Mouse (Mus musculus) CH12.LX (cell line): ENCODE data around the gene Sfxn2. TPM values are rescaled to one million over a fixed set of nuclear protein-coding genes. Genes with fewer than 3 reads are reported as not detected.
A peak's percentile ranks its signal among the peaks of the same experiment; 100 is the strongest.

ENCODE experiments used
- DNase-seq: peaks from one replicate; pipeline ENCODE4 v3.0.0-alpha.2; 2013; ENCODE audit errors: extremely low read depth
- H3K27ac ChIP-seq: 2 replicates; pipeline ENCODE4 v1.5.1; 2012; ENCODE audit warnings: low read depth, mild to moderate bottlenecking, control low read depth, moderate library complexity; ENCODE audit not compliant: insufficient read depth
- H3K27me3 ChIP-seq: replicated peaks from 2 replicates; pipeline ENCODE3; 2012; ENCODE audit warnings: inconsistent platforms
- H3K36me3 ChIP-seq, 2 experiments: replicated peaks in 1 of 2; 2 replicates each; pipeline versions ENCODE3 to v1.6.1; 2012; ENCODE audit warnings: inconsistent platforms in 1 of 2, low read length in 1 of 2, mild to moderate bottlenecking in 1 of 2, mixed read lengths in 1 of 2, moderate library complexity in 1 of 2; ENCODE audit not compliant: control insufficient read depth in 1 of 2, insufficient read depth in 1 of 2
- H3K4me1 ChIP-seq, 2 experiments: 2 replicates each; pipeline ENCODE4 v1.6.1; 2012; ENCODE audit warnings: inconsistent platforms in 1 of 2, moderate library complexity in 1 of 2; ENCODE audit not compliant: insufficient read depth in 2 of 2, control insufficient read depth in 1 of 2
- H3K4me2 ChIP-seq: 2 replicates; pipeline ENCODE4 v1.6.1; 2012; ENCODE audit warnings: low read depth, mild to moderate bottlenecking, control low read depth; ENCODE audit not compliant: poor library complexity, insufficient read depth, severe bottlenecking
- H3K4me3 ChIP-seq, 3 experiments: fragments of 150-350 bp in 1 of 3; sonication (generic) in 1 of 3; replicated peaks in 1 of 3; 2 replicates each; pipeline versions ENCODE3 to v1.5.1; 2011 to 2012; ENCODE audit warnings: low read depth in 2 of 3, low read length in 2 of 3, mild to moderate bottlenecking in 2 of 3, moderate library complexity in 2 of 3, control low read depth in 1 of 3, improper control_type of control experiment in 1 of 3, inconsistent platforms in 1 of 3, mixed read lengths in 1 of 3; ENCODE audit not compliant: poor library complexity in 1 of 3
- H3K79me2 ChIP-seq: replicated peaks from 2 replicates; pipeline ENCODE4 v1.6.1; 2012; ENCODE audit warnings: mild to moderate bottlenecking, moderate library complexity; ENCODE audit not compliant: control insufficient read depth, poor library complexity, insufficient read depth, severe bottlenecking; ENCODE audit errors: extremely low read depth
- H3K9ac ChIP-seq: 2 replicates; pipeline ENCODE4 v1.6.1; 2012; ENCODE audit warnings: low read depth, mild to moderate bottlenecking, control low read depth, moderate library complexity; ENCODE audit not compliant: insufficient read depth
- H3K9me3 ChIP-seq: replicated peaks from 2 replicates; pipeline ENCODE3; 2012; ENCODE audit warnings: low read length, inconsistent platforms, mixed read lengths
- BHLHE40 ChIP-seq: IDR thresholded peaks from 2 replicates; pipeline ENCODE4 v1.6.1; 2011; ENCODE audit warnings: mild to moderate bottlenecking, low read depth, low read length, improper control_type of control experiment
- CHD1 ChIP-seq: IDR thresholded peaks from 2 replicates; pipeline ENCODE4 v1.6.1; 2012; ENCODE audit warnings: low read depth, low read length, improper control_type of control experiment, inconsistent platforms
- CHD2 ChIP-seq: IDR thresholded peaks from 2 replicates; pipeline ENCODE4 v1.6.1; 2011; ENCODE audit warnings: low read length, improper control_type of control experiment
- CTCF ChIP-seq, 2 experiments: IDR thresholded peaks in 1 of 2; conservative IDR thresholded peaks in 1 of 2; 2 replicates each; pipeline ENCODE4 v1.5.1; 2011 to 2012; ENCODE audit warnings: low read depth in 2 of 2, low read length in 2 of 2, improper control_type of control experiment in 1 of 2, inconsistent platforms in 1 of 2, mild to moderate bottlenecking in 1 of 2, moderate library complexity in 1 of 2
- E2F4 ChIP-seq: IDR thresholded peaks from 2 replicates; pipeline ENCODE4 v1.6.1; 2011; ENCODE audit warnings: low read depth, low read length, improper control_type of control experiment; ENCODE audit not compliant: insufficient replicate concordance
- ELF1 ChIP-seq: IDR thresholded peaks from 2 replicates; pipeline ENCODE4 v1.6.1; 2014; ENCODE audit warnings: low read depth, mild to moderate bottlenecking, inconsistent platforms, low read length, improper control_type of control experiment
- EP300 ChIP-seq: IDR thresholded peaks from 2 replicates; pipeline ENCODE4 v1.6.1; 2011; ENCODE audit warnings: low read length, improper control_type of control experiment
- ETS1 ChIP-seq: conservative IDR thresholded peaks from 2 replicates; pipeline ENCODE4 v1.6.1; 2012; ENCODE audit warnings: low read depth, mild to moderate bottlenecking, inconsistent platforms, low read length, improper control_type of control experiment, moderate library complexity
- GABPA ChIP-seq: IDR thresholded peaks from 2 replicates; pipeline ENCODE4 v1.6.1; 2012; ENCODE audit warnings: low read depth, low read length, improper control_type of control experiment, inconsistent platforms; ENCODE audit not compliant: insufficient replicate concordance
- HCFC1 ChIP-seq: IDR thresholded peaks from 2 replicates; pipeline ENCODE4 v1.6.1; 2012; ENCODE audit warnings: low read depth, mild to moderate bottlenecking, inconsistent platforms, low read length, improper control_type of control experiment
- IRF4 ChIP-seq: IDR thresholded peaks from 2 replicates; pipeline ENCODE4 v1.6.1; 2014; ENCODE audit warnings: low read depth, mild to moderate bottlenecking, inconsistent platforms, low read length, improper control_type of control experiment
- JUN ChIP-seq: IDR thresholded peaks from 2 replicates; pipeline ENCODE4 v1.6.1; 2011; ENCODE audit warnings: low read depth, mild to moderate bottlenecking, low read length, improper control_type of control experiment, moderate library complexity; ENCODE audit not compliant: insufficient read depth
- JUND ChIP-seq: conservative IDR thresholded peaks from 2 replicates; pipeline ENCODE4 v1.6.1; 2011; ENCODE audit warnings: low read depth, low read length, improper control_type of control experiment
- KAT2A ChIP-seq: IDR thresholded peaks from 2 replicates; pipeline ENCODE4 v1.6.1; 2012; ENCODE audit warnings: low read length, improper control_type of control experiment, inconsistent platforms; ENCODE audit not compliant: insufficient replicate concordance
- MAFK ChIP-seq: IDR thresholded peaks from 2 replicates; pipeline ENCODE4 v1.6.1; 2011; ENCODE audit warnings: low read length, improper control_type of control experiment; ENCODE audit not compliant: insufficient replicate concordance
- MAX ChIP-seq: IDR thresholded peaks from 2 replicates; pipeline ENCODE4 v1.6.1; 2011; ENCODE audit warnings: low read length, improper control_type of control experiment
- MAZ ChIP-seq: IDR thresholded peaks from 2 replicates; pipeline ENCODE4 v1.6.1; 2012; ENCODE audit warnings: low read depth, mild to moderate bottlenecking, inconsistent platforms, low read length, improper control_type of control experiment, moderate library complexity
- MEF2A ChIP-seq: IDR thresholded peaks from 2 replicates; pipeline ENCODE4 v1.6.1; 2014; ENCODE audit warnings: low read depth, mild to moderate bottlenecking, inconsistent platforms, low read length, improper control_type of control experiment, borderline replicate concordance
- MXI1 ChIP-seq: IDR thresholded peaks from 2 replicates; pipeline ENCODE4 v1.6.1; 2011; ENCODE audit warnings: mild to moderate bottlenecking, low read depth, low read length, improper control_type of control experiment
- MYC ChIP-seq: IDR thresholded peaks from 2 replicates; pipeline ENCODE4 v1.6.1; 2011; ENCODE audit warnings: low read depth, mild to moderate bottlenecking, improper control_type of control experiment, low read length
- NELFE ChIP-seq: IDR thresholded peaks from 2 replicates; pipeline ENCODE4 v1.6.1; 2011; ENCODE audit warnings: low read depth, low read length, improper control_type of control experiment
- NRF1 ChIP-seq: IDR thresholded peaks from 2 replicates; pipeline ENCODE4 v1.6.1; 2014; ENCODE audit warnings: low read depth, mild to moderate bottlenecking, inconsistent platforms, low read length, improper control_type of control experiment, moderate library complexity
- PAX5 ChIP-seq: IDR thresholded peaks from 2 replicates; pipeline ENCODE4 v1.6.1; 2012; ENCODE audit warnings: low read length, inconsistent platforms, mixed read lengths
- POLR2A ChIP-seq: IDR thresholded peaks from 2 replicates; pipeline ENCODE4 v1.6.1; 2011; ENCODE audit warnings: low read depth, mild to moderate bottlenecking, improper control_type of control experiment, low read length
- POLR2AphosphoS2 ChIP-seq: IDR thresholded peaks from 2 replicates; pipeline ENCODE4 v1.6.1; 2011; ENCODE audit warnings: low read depth, low read length, improper control_type of control experiment
- RAD21 ChIP-seq: IDR thresholded peaks from 2 replicates; pipeline ENCODE4 v1.6.1; 2011; ENCODE audit warnings: low read depth, mild to moderate bottlenecking, low read length, improper control_type of control experiment, moderate library complexity
- RCOR1 ChIP-seq: conservative IDR thresholded peaks from 2 replicates; pipeline ENCODE4 v1.6.1; 2012; ENCODE audit warnings: low read depth, mild to moderate bottlenecking, inconsistent platforms, low read length, improper control_type of control experiment
- SIN3A ChIP-seq: IDR thresholded peaks from 2 replicates; pipeline ENCODE4 v1.6.1; 2012; ENCODE audit warnings: low read length, improper control_type of control experiment, inconsistent platforms
- SMC3 ChIP-seq: IDR thresholded peaks from 2 replicates; pipeline ENCODE4 v1.6.1; 2011; ENCODE audit warnings: low read depth, low read length, improper control_type of control experiment
- TBP ChIP-seq: conservative IDR thresholded peaks from 2 replicates; pipeline ENCODE4 v1.6.1; 2011; ENCODE audit warnings: low read depth, low read length, improper control_type of control experiment
- TCF12 ChIP-seq: IDR thresholded peaks from 2 replicates; pipeline ENCODE4 v1.6.1; 2014; ENCODE audit warnings: low read depth, mild to moderate bottlenecking, inconsistent platforms, low read length, improper control_type of control experiment
- UBTF ChIP-seq: IDR thresholded peaks from 2 replicates; pipeline ENCODE4 v1.6.1; 2012; ENCODE audit warnings: low read depth, mild to moderate bottlenecking, inconsistent platforms, low read length, improper control_type of control experiment, moderate library complexity
- USF1 ChIP-seq: IDR thresholded peaks from 2 replicates; pipeline ENCODE4 v1.6.1; 2014; ENCODE audit warnings: low read depth, mild to moderate bottlenecking, inconsistent platforms, low read length, improper control_type of control experiment
- USF2 ChIP-seq: conservative IDR thresholded peaks from 2 replicates; pipeline ENCODE4 v1.6.1; 2011; ENCODE audit warnings: low read depth, low read length, improper control_type of control experiment
- ZC3H11A ChIP-seq: IDR thresholded peaks from 2 replicates; pipeline ENCODE4 v1.6.1; 2012; ENCODE audit warnings: low read depth, mild to moderate bottlenecking, inconsistent platforms, low read length, improper control_type of control experiment
- ZKSCAN1 ChIP-seq: IDR thresholded peaks from 2 replicates; pipeline ENCODE4 v1.6.1; 2012; ENCODE audit warnings: low read depth, inconsistent platforms, low read length, improper control_type of control experiment, borderline replicate concordance
- ZMIZ1 ChIP-seq: IDR thresholded peaks from 2 replicates; pipeline ENCODE4 v1.6.1; 2012; ENCODE audit warnings: low read depth, mild to moderate bottlenecking, inconsistent platforms, low read length, improper control_type of control experiment
- ZNF384 ChIP-seq: IDR thresholded peaks from 2 replicates; pipeline ENCODE4 v1.6.1; 2012; ENCODE audit warnings: low read depth, low read length, improper control_type of control experiment, inconsistent platforms
- dilution Hi-C: fragments of 300-500 bp; cut with MboI; formaldehyde crosslinking; loops from 2 replicates; pipeline ENCODE4 v1.14.3; 2020; ENCODE audit warnings: low sequenced_read_pairs; ENCODE audit not compliant: extremely low pct_unique_long_range_greater_than_20kb, extremely low pct_ligation_motif_present
- in situ Hi-C: fragments of 300-500 bp; cut with MboI; formaldehyde crosslinking; loops from 3 replicates; pipeline ENCODE4 v1.14.3; 2019; ENCODE audit warnings: low sequenced_read_pairs, low pct_ligation_motif_present, low pct_unique_long_range_greater_than_20kb, mixed read lengths
- polyA plus RNA-seq: library from polyadenylated mRNA; unstranded; fragments of >175 nt; gene quantifications from 2 replicates; pipeline ENCODE4 v1.2.1, GENCODE M21; 2012; ENCODE audit warnings: low read depth; ENCODE audit not compliant: insufficient read length
- total RNA-seq, 2 experiments: library from RNA; depleted of rRNA; stranded (reverse); fragments of 300-350 nt in 1 of 2; fragments of >200 nt in 1 of 2; gene quantifications; 2 replicates each; pipeline ENCODE4 v1.2.3; 2012 to 2014

The Sfxn2 gene
- total and polyA plus RNA-seq, 3 experiments: 5.9 to 11.1 (median 8.5) TPM

- peak within 1 kb of the TSS; percentile 90 to 96 (median 93) for H3K4me3 ChIP-seq
- peak; percentile 79 for TF ChIP-seq ZNF384
- peak; percentile 100 for TF ChIP-seq ELF1
- no peak for TF ChIP-seq USF2
- TF ChIP-seq IRF4: peak; percentile 77; the same call in 1 of the 2 replicates
- peak; percentile 58; the same call in 1 of the 2 replicates for TF ChIP-seq NELFE
- TF ChIP-seq KAT2A: peak; percentile 91; the same call in 1 of the 2 replicates
- TF ChIP-seq RCOR1: peak; percentile 74; the same call in 1 of the 2 replicates
- TF ChIP-seq E2F4: 0 out of 2 replicates have a peak, but pooled peaks have one; percentile 41
- no peak for TF ChIP-seq RAD21
- peak; percentile 98 for TF ChIP-seq MAZ
- TF ChIP-seq POLR2AphosphoS2: 0 out of 2 replicates have a peak, but pooled peaks have one; percentile 40
- no peak for TF ChIP-seq CTCF (conservative IDR thresholded peaks at IDR 0.05 in 1 of 2, IDR thresholded peaks at IDR 0.05 in 1 of 2; ENCODE audit: low read depth in 2 of 2, low read length in 2 of 2)
- TF ChIP-seq SIN3A: peak; percentile 85
- 0 out of 2 replicates have a peak, but pooled peaks have one; percentile 49 for TF ChIP-seq MEF2A
- TF ChIP-seq TBP: no peak
- TF ChIP-seq CHD2: peak; percentile 94
- TF ChIP-seq NRF1: peak; percentile 71
- no peak for TF ChIP-seq EP300
- no peak for TF ChIP-seq JUN
- no peak for TF ChIP-seq SMC3
- no peak for TF ChIP-seq UBTF
- TF ChIP-seq ETS1: no peak
- TF ChIP-seq MYC: peak; percentile 79
- TF ChIP-seq ZMIZ1: peak; percentile 82
- peak; percentile 96 for TF ChIP-seq HCFC1
- TF ChIP-seq CHD1: no peak
- TF ChIP-seq TCF12: peak; percentile 42; the same call in 1 of the 2 replicates
- TF ChIP-seq MAFK: peak; percentile 28; the same call in 1 of the 2 replicates
- no peak for TF ChIP-seq ZC3H11A
- peak; percentile 63; the same call in 1 of the 2 replicates for TF ChIP-seq POLR2A
- 0 out of 2 replicates have a peak, but pooled peaks have one; percentile 23 for TF ChIP-seq JUND
- peak; percentile 63; the same call in 1 of the 2 replicates for TF ChIP-seq MAX
- no peak for TF ChIP-seq ZKSCAN1
- TF ChIP-seq MXI1: peak; percentile 89
- TF ChIP-seq USF1: peak; percentile 38
- peak; percentile 56 for TF ChIP-seq BHLHE40
- TF ChIP-seq GABPA: peak; percentile 36; the same call in 1 of the 2 replicates
- TF ChIP-seq PAX5: no peak
- H3K4me1 ChIP-seq: peaks cover 9 to 34% of the 10 kb centered on the region in 2 experiments; a peak in 3 of 4 replicates
- H3K4me2 ChIP-seq: peak within 1 kb of the TSS; percentile 65
- H3K79me2 ChIP-seq: peaks cover 45% of the 10 kb centered on the region
- peak; percentile 100 for DNase-seq
- H3K9ac ChIP-seq: peak within 1 kb of the TSS; percentile 64
- in situ Hi-C loops (no loop called here), dilution Hi-C loops (no loop called here)
- no peak within 1 kb of the TSS for H3K27ac ChIP-seq
- peaks cover 3 to 55% of the 10 kb centered on the region in 2 experiments for H3K36me3 ChIP-seq
- no peaks in the 10 kb centered on the region for H3K27me3 ChIP-seq
- no peaks in the 10 kb centered on the region for H3K9me3 ChIP-seq
Observed at GRCm38 (mm10) chr19:46598720-46599252, 25.6 kb downstream of the Sfxn2 start, which contains the start of gene Wbp1l. Gene Wbp1l, plus strand, starts transcription at chr19:46599084.
